Mouse (Mus musculus) v-Abl transformed pro-B cells (cell line): ENCODE data around the gene Tln2.

Source experiments
- in situ Hi-C, 2 experiments: fragments of 400-800 bp; cut with MboI; formaldehyde crosslinking; loops; one replicate each; pipeline ENCODE4 v1.15.1; 2025; ENCODE audit not compliant: unreplicated experiment in 2 of 2

Gene Tln2

DNA sequence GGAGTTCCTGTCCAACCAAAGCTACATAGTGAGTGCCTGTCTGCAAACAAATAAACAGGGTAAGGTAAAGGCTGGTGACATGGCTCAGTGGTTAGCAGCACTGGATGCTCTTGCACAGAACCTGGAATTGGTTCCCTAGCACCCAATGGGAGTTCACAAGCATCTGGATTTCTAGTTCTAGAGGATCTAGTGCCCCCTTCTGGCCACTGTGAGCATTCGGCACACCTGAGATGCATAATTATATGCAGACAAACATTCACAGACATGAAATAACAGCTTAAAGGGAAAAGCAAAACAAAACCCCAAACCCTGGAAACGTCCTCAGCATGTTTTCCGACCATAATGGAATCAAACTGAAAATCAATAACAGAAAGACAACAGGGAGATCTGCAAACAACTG lies 191.4 kb downstream of the Tln2 start:
- in situ Hi-C loops: no loop called here

DNA sequence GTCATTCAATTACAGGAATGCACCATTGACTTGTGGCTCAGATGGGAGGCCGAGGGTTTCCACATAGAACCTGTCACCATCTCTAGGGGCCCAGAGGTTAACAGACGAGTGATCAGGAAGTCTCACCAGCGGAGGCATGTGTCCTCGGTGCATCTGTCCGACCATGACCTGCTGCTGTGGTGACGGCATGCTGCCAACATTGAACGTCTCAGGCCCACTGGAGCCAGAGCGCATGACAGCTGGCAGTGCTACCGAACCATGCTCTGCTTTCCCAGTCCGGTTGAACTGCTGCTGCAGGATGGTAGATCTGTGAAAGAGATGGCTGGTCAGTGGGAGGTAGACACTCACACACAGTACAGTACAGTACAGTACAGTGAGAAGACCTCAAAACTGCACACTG lies 197.0 kb downstream of the Tln2 start:
- in situ Hi-C loops: no loop called here

DNA sequence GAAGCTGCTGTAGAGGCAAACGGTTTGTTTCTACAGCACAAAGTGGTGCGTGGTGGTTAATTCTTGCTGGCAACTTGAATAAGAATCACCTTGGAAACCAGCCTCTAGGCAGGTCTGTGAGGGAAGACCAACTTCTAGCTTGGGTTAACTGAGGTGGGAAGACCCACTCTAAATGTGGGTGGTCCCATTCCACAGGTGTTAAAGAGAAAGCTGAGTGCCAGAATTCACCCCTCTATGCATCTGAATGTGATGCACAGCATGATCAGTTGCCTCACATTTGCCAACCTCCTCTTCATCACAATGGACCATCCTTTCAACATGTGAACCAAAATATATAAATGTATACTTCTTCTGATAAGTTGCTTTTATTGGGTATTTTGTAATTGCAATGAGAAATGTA lies 197.4 kb downstream of the Tln2 start:
- in situ Hi-C loops: no loop called here

DNA sequence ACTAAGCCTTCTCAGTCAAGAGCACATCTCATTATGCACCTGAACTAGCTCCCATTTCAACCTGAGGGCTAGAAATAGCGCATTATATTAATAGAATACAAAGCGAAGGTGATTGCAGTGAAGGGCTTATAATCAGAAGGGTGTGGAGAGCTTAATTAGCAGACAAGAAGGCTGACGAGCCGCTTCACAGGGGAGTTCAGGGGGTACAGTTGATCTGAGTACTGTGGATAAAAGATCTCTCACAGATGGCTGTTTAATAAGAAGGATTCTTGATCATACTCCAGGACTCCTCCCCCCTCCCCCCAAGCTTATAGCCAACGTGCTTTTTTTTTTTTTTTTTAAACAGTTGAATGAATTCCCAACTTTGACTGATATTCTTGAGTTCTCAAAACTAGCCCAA lies 198.0 kb downstream of the Tln2 start:
- in situ Hi-C loops: no loop called here

DNA sequence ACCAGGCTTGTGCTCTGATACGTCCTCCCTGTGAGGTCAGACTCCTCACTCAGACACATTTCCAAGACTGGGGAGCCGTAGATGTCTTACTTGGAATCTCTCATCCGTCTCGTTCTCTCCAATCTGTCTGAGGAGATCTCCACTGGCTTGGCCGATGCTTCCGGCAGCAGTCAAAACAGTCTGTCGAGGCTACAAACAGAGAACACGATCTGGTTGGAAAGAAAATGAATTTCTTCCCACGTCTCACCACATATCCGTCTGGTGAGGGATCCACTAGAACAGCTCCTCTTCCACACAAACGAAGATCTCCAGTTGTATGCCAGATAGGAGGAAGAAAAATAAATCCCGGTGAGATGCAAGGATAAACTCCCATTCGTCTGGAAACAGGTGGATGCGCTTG lies 205.1 kb downstream of the Tln2 start:
- in situ Hi-C loops: no loop called here

DNA sequence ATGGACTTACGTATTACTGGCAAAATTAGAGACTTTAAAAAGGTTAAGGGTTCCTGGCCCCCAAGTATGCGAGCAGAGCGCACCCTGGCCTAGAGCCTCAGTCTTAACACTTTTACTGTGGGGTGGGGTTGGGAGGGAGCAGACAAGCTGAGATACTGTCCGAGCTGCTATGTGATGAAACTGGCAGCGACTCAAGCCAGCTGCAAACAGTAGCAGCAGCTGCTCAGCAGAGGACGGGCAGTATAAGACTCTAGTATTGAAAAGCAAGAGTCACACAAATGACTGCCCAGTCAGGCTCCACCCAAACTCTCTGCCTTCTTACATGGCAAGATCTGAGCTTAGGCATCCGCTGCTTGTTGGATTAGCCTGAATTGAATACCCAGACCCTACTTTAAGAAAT lies 206.1 kb downstream of the Tln2 start:
- in situ Hi-C loops: no loop called here

DNA sequence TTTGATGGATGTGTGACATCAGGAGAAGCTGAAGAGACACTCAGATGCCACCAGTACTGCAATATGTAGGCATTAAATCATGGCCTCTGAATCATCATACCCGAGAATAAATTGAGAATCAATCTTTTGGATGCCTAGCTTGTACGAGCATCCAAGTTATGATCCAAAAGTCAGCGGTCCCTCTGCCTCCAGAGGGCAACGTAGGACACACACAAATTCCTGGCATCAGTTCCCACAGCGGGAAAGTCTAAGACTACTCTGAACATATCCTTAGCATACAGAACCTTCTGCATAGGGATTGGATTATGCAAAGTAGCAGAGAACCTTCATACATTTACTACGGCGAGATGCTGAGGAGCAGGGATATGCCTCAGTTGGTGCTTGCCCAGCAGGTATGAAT lies 210.5 kb downstream of the Tln2 start:
- in situ Hi-C loops: no loop called here

DNA sequence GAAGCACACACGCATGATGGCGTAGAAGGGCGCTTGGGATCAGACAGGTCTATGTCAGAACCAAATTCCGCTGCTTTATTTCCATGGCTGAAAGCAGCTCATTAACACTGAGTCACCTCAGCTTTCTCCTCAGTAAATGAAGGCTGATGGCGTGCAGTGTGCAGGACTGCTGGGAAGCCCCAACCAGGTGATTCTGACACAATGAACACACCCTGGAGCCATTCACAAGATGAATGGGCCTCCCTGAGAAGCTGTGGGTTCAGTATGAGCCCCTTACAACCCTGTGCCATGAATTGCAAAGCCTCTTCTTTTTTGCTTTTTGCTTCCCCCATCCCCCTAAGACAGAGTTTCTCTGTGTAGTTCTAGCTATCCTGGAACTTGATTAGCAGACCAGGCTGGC lies 212.3 kb downstream of the Tln2 start:
- in situ Hi-C loops: no loop called here

DNA sequence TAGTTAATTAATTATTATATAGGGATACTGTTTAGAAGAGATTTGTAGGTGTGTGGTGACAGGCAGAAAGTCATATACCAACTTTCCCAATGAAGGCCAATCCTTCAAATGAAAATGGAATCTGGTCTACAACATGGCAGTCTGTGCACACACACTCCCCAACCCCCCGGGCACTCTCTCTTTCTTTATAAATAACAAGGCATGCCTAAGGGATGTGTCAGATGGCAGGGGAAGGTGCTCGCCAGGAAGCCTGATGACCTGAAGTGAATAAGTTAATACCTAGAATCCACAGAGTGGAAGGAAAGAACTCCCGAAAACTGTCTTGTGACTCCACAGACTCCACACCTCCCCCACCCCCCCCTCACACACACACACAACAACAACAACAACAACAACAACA lies 228.2 kb downstream of the Tln2 start:
- in situ Hi-C loops: no loop called here

DNA sequence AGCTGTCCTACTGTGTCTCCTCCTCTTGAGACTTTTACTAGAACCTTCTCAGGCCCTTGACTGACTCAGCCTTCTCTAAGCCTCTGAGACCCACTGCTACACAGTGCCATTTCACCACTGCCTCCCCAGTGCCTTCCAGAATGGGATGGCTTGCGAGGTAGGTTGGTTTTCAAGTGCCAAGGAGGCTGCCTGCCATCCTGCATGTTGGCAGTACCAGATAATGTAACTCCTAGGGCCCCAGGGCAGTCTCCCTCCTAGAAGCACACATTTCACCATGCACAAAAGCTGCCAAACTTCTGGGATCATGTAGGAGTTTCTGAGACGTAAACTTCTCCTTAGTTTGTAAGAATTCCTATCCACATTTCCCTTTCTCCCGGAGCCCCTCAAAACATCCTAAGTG lies 231.1 kb downstream of the Tln2 start:
- in situ Hi-C loops: no loop called here

DNA sequence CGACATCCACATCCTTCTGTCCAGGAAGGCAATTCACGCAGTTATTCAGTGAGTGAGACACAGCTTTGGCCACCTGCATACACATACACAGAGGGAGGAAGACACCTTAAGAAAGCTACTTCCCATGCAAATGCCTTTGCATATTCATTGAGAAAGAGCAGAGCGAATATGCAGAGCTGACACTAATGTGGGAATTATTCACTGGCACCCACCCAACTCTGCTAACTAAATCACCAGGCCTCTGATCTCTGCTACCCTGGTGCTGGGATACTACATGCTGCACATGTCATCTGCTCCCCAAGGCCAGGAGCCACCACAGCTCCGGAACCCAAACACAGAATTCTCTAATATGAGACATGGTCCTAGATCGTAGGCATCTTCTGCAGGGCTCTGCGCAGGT lies 237.6 kb downstream of the Tln2 start:
- in situ Hi-C loops: no loop called here

DNA sequence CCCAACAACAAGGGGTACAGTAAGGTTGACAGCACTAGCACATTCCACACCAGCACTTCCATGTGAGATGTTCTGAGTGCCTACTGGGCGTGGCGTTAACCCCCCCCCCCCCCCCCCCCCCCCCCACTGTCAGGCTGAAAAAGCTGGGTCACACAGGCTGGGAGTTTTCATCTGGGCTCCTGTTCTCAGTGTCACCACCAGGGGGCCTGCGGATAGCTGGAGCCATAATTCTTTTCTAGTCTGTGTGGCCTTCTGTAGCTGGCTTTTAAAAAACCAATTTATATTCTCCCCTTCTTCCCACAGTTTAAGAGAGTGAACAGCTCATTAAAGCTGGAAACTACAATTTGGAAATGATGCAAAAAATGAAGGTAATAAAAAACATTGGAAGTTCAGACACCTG lies 244.1 kb downstream of the Tln2 start:
- in situ Hi-C loops: no loop called here

DNA sequence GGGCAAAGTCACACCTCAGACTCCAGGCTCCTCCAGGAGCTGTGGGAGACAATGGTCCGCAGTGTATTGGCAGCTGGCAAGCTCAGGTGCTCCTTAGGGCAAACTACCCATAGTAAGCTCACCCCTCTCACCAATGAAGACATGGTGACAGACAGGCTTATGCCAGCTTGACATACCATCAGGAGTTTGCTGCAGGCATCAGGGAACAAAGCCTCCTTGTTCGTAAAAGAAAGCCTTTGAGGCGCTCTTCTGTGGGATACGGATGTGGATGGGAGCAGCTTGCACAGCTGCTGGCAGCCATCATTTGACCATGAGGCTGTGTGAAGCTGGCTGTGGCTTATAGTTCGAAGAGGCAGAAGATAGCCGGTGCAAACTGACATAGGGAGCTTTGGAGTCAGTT lies 254.5 kb downstream of the Tln2 start:
- in situ Hi-C loops: no loop called here

DNA sequence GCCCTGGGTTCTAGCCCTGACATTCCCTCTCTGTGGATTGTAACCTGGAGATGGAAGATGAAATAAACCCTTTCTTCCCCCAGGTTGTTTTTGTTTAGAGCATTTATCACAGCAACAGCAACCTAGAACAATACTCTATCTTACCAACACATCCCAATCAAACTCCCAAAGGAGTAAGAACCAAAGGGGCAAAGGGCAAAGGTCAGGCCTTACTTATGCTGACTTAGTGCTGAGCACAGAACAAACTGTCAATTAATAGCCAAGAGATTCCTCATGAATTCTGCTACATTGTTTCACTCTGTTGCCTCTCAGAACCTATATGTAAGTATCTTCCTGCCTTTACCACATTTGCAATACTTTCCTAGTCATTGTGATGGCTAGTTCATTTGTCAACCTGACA lies 255.5 kb downstream of the Tln2 start:
- in situ Hi-C loops: no loop called here

DNA sequence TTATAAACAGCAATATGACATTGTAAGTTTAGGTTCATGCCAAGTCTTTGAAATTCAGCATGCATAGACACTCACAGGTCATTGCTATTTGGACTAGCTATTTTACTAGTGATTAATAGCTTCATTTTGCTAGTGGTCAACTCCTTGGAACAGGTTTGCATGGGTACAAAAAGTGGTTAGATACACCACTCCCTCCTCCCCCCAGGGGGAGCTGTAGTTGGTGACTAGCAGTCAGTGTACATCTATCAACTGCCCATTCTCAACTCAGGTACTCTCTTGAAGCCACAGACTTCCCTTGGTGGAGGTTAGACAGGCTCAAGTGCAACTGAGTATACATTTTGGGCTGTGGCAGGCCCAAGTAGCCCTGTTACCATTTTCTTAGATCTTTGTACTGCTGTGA lies 256.5 kb downstream of the Tln2 start:
- in situ Hi-C loops: no loop called here

DNA sequence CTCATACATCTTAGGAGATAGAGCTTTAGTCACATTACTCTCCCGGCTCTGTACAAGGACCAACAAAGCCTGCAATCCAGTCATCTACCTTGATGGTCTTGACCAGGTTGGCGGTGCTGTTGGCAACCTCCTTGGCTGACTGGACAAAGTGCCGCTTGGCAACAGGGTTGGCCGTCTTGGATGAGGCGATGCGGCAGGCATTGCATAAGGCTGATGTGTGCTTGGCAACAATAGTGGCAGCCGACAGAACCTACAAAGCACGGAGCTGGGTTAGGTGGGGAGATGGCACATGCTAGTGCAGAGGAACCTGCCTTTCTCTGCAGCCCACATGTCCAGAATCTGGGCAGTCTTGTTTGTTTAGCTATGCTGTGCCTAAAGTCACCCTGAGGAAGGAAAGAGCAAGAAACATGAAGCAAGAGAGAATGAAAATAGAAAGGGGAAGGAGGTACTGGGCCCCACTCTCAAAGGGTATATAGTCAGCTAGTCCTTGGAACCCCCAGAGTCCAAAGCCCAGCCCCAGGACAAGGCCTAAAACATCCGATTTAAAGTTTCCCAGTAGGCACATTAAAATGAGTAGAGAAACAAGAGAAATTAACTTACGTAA lies 257.0 kb downstream of the Tln2 start:
- in situ Hi-C loops: no loop called here

DNA sequence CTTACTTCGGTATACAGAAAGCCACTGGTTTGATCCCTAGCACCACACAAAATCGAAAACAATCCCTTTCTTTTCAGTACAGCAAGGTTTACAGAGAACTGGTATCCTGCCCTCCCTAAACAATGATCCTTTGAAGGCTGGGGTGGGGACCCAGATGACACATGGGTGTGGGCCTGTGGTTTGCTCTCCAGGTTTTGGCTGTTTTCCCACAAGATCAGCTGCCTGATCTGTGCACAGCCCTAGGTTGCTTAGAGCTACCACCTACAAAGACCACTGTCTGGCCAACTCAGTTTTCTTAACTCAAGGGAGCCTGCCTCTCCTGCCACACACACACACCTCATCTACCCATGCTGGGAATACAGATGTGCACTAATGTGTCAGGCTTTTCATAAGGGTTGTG lies 257.9 kb downstream of the Tln2 start:
- in situ Hi-C loops: no loop called here

DNA sequence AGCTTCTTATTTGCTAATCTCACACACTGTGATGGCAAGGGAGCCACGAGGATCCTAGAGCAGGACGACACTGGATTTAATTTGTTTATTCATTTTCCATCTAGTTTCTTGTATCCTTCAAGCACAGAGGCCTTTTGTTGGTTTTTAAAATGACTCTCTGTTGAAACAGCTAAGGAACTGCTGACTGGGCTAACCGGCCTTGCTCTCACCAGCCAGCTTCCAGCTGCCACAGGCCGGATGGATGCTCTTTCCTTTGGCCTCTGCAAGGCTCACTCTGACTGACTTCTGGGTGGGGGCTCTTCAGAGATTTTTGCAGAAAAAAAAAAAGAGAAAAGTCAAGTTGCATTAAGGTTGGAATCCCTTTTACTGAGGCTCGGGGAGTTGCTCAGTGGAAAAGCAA lies 258.7 kb downstream of the Tln2 start:
- in situ Hi-C loops: no loop called here

DNA sequence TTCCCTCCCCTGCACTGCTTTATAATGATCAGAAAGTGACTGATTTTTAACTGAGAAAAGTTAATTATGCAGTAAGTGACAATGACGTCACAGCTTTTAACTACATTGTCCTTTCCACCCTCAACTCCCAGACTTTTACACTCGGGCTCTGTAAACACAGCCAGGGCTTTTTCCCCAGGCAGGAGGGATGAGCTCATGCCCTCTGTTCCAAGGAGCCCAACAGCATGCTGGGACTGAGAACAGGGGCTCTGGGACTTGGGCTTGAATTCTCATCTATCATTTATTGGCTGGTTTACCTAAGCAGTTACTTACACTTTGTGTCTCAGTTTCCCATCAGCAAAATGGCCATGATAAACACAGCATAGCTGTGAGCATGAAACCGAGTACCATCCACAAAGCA lies 259.2 kb downstream of the Tln2 start:
- in situ Hi-C loops: no loop called here

DNA sequence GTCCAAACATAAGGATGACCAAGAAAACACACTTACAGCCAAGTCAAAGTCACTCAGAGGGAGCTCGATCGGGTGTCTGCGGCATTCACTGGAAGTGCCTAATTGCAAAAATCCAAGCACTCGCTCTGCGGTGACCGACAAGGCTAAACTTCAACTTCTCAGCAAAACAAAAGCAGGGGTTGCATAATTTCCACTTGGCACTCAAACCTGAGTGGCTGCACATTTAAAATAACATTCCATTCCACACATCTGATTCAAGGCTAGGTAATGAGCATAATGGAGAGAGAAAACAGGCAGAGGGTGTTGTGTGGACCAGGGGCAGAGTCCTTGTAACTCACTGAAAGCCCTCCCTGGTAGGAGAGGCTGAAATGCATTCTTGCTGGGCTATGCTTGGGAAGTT lies 260.3 kb downstream of the Tln2 start:
- in situ Hi-C loops: no loop called here

DNA sequence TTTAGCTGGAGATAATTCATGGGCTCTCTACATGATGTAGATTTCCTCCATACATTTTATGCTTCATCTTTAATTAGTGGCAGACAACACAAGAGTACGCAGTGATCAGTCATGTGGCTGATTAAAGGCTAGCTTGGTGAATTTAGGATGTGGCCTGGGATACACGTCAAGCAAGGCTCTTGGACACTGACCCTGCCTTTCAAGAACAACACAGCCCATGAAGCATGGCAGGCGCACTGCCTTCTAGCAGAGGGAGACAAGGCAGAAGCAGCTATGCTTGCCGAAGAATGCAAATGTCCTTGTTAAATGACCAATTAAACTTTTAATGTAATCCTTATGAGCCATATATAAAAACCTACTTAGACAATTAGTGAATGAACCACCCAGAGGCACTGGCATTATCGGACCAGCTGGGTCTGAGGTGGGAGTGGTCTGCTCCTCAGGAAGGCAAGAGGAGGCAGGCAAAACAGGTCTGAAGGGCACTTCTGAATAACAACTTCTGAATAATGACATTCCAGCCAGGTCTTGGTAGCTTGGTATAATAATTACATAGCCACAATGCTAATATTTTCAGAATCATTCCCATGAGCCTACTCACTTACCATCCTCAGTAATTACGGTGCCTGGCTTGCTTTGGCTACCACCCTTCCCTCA lies 262.1 kb downstream of the Tln2 start:
- in situ Hi-C loops: no loop called here

DNA sequence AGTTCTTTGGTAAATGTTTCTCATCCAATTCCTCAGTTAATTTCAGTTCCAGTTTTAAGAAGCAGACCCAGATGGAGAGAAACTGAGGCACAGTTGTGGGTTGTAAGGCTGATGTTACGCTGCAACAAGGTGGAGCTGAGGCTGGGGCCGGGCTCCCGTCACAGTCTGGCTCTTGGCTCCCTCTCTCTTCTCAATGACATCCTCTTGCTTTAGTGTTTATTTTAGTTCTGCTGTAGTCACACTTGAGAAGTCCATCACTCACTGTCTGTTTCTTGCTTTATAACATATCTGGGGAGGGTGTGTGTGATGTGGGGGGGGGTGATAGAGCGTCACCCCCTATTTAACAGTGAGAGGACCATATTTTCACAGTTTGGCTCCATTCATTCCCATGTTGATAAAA lies 272.0 kb downstream of the Tln2 start:
- in situ Hi-C loops: no loop called here

DNA sequence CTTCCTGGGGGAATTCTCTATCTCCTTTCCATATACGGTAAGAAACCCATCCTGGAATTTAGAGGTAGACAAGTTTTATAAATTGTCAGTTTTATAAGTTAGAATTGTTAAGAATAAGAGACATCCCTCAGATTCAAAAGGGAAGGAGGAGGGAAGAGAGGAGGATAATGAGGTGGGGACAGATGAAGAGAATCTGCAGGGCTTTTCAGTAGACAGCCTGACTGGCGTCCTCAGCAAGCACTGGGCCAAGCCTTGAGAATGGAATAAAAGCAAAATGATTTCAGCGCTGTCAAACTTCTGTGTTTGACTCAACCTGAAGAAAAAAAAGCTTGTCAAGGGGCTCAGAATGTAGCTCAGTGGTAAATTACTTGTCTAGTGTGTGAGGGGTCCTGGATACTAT lies 272.7 kb downstream of the Tln2 start:
- in situ Hi-C loops: no loop called here
